Mouse (Mus musculus): ENCODE data around the gene Cbln3. TPM values are rescaled to one million over a fixed set of nuclear protein-coding genes. Genes with fewer than 3 reads are reported as not detected.

The Cbln3 gene
- total and polyA plus RNA-seq, 2 experiments from 2014 or later = 0.68 to 0.73 TPM

GRCm38 (mm10) chr14:55863773-55864172, 20.4 kb downstream of the Cbln3 start:
- Histone ChIP-seq H3K27ac (ENCODE audit: low read depth) (no peak overlapping the region), H3K4me2 (ENCODE audit: low read depth, low read length) (no peak overlapping the region), H3K4me3 (ENCODE audit: low read depth, low read length) (no peak overlapping the region), H3K9me3 (replicated peaks; ENCODE audit: control insufficient read depth, low read length) (no peaks in the 10 kb centered on the region), H3K27me3 (ENCODE audit: control insufficient read depth, insufficient read depth, low read length) (no peaks in the 10 kb centered on the region), H3K4me1 (ENCODE audit: control insufficient read depth, insufficient read depth) (peaks cover 9% of the 10 kb centered on the region; the same call in 1 of the 2 replicates), H3K36me3 (replicated peaks; ENCODE audit: control insufficient read depth, insufficient read depth, low read length) (peaks cover 47% of the 10 kb centered on the region), H3K9ac (replicated peaks; ENCODE audit: low read depth, low read length) (no peak overlapping the region)
- ATAC-seq (ENCODE audit: insufficient read depth, low read depth) (peak; percentile 78), DNase-seq (ENCODE audit: low spot score) (peak; percentile 63)
- TF ChIP-seq EP300 (IDR thresholded peaks at IDR 0.05; ENCODE audit: low read depth) (0 out of 2 replicates have a peak, but pooled peaks have one; percentile 44), CTCF (IDR thresholded peaks at IDR 0.05; ENCODE audit: low read depth) (peak; percentile 89)
- 20% methylated on average over 7 of the region's 7 CpGs for WGBS

DNA sequence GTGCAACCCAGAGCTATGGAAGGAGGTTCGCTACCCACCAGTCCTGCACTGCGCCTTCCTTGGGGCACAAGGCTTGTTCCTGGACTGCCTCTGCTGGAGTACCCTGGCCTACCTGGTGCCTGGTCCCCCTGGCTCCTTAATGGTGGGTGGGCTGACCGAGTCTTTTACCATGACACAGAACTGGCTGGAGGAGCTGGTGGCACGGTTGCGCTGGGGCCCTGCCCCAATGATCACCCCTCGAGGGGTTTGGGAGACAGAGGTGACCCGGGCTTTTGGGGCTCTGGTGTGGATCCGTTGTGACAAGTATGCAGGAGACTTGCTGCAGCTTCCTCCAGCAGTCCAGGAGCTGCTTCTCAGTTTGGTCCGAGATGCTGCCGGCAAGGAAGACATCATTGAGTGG, 21.2 kb downstream of the Cbln3 start:
- no peak for ATAC-seq (ENCODE audit: insufficient read depth, low read depth)
- 93% methylated on average over 10 of the region's 10 CpGs for WGBS
- H3K36me3 ChIP-seq (replicated peaks; ENCODE audit: control insufficient read depth, insufficient read depth, low read length) = peaks cover 39% of the 10 kb centered on the region
- H3K9ac ChIP-seq (replicated peaks; ENCODE audit: low read depth, low read length) = no peak overlapping the region
- no peak for DNase-seq (ENCODE audit: low spot score)
- TF ChIP-seq EP300 (IDR thresholded peaks at IDR 0.05; ENCODE audit: low read depth) = no peak
- no peak for TF ChIP-seq CTCF (IDR thresholded peaks at IDR 0.05; ENCODE audit: low read depth)
- no peaks in the 10 kb centered on the region for H3K9me3 ChIP-seq (replicated peaks; ENCODE audit: control insufficient read depth, low read length)
- no peak overlapping the region for H3K4me2 ChIP-seq (ENCODE audit: low read depth, low read length)
- peaks cover 10% of the 10 kb centered on the region; the same call in 1 of the 2 replicates for H3K4me1 ChIP-seq (ENCODE audit: control insufficient read depth, insufficient read depth)
- no peak overlapping the region for H3K4me3 ChIP-seq (ENCODE audit: low read depth, low read length)
- H3K27ac ChIP-seq (ENCODE audit: low read depth) = no peak overlapping the region
- H3K27me3 ChIP-seq (ENCODE audit: control insufficient read depth, insufficient read depth, low read length) = no peaks in the 10 kb centered on the region

DNA sequence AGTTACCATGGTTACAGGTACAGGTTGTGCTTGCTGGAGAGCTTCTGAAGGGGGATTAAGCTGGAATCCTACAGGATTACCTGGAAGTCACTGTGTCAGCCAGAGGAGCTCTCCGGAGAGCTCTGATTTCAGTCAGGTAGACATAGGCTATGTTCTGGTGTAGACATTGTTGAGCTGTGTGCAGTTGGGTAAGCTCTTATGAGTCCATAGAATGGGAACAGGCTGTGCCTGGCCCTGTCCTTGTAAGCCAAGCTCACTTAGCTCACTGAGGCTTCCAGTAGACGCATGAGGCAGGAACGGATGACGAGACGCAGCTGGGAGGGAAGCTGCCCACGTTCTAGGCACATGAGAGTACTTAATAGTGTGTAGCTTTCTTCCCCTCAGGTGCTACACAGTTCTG, 22.0 kb downstream of the Cbln3 start:
- H3K9me3 ChIP-seq (replicated peaks; ENCODE audit: control insufficient read depth, low read length) = no peaks in the 10 kb centered on the region
- no peak overlapping the region for H3K4me2 ChIP-seq (ENCODE audit: low read depth, low read length)
- H3K36me3 ChIP-seq (replicated peaks; ENCODE audit: control insufficient read depth, insufficient read depth, low read length) = peaks cover 34% of the 10 kb centered on the region
- 67% methylated on average over 6 of the region's 6 CpGs for WGBS
- H3K9ac ChIP-seq (replicated peaks; ENCODE audit: low read depth, low read length) = peak overlapping the region; percentile 30; the same call in 1 of the 2 replicates
- TF ChIP-seq CTCF (IDR thresholded peaks at IDR 0.05; ENCODE audit: low read depth) (no peak), EP300 (IDR thresholded peaks at IDR 0.05; ENCODE audit: low read depth) (no peak)
- H3K4me1 ChIP-seq (ENCODE audit: control insufficient read depth, insufficient read depth) = peaks cover 18% of the 10 kb centered on the region
- no peak for ATAC-seq (ENCODE audit: insufficient read depth, low read depth)
- H3K4me3 ChIP-seq (ENCODE audit: low read depth, low read length) = no peak overlapping the region
- no peak overlapping the region for H3K27ac ChIP-seq (ENCODE audit: low read depth)
- no peak for DNase-seq (ENCODE audit: low spot score)
- no peaks in the 10 kb centered on the region for H3K27me3 ChIP-seq (ENCODE audit: control insufficient read depth, insufficient read depth, low read length)

DNA sequence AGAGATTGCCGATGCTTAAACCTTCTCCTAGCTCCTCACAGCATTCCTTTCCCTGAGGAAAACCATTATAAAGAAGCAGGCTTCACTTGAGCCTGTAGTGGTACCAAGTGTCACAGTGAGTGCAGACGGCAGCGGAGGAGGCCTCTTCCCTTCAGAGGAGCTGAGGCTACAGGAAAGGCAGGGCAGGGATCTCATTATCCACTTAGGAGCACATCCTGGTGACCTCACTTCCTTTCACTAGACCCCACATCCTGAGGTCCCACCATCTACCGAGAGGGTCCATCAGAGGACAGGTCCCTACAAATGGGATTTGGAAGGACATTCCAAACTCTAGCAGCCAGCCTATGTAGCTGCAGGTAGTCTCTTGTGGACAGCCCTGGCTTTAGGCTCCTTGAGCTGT, 26.6 kb downstream of the Cbln3 start:
- peaks cover 42% of the 10 kb centered on the region for H3K4me1 ChIP-seq (ENCODE audit: control insufficient read depth, insufficient read depth)
- 28% methylated on average over 4 of the region's 4 CpGs for WGBS
- H3K4me3 ChIP-seq (ENCODE audit: low read depth, low read length) = 0 out of 2 replicates have a peak overlapping the region, but pooled peaks have one; percentile 8
- DNase-seq (ENCODE audit: low spot score) (no peak), ATAC-seq (ENCODE audit: insufficient read depth, low read depth) (no peak)
- TF ChIP-seq CTCF (IDR thresholded peaks at IDR 0.05; ENCODE audit: low read depth) (no peak), EP300 (IDR thresholded peaks at IDR 0.05; ENCODE audit: low read depth) (no peak)
- no peaks in the 10 kb centered on the region for H3K9me3 ChIP-seq (replicated peaks; ENCODE audit: control insufficient read depth, low read length)
- peak overlapping the region; percentile 55 for H3K27ac ChIP-seq (ENCODE audit: low read depth)
- no peaks in the 10 kb centered on the region; the same call in 1 of the 2 replicates for H3K36me3 ChIP-seq (replicated peaks; ENCODE audit: control insufficient read depth, insufficient read depth, low read length)
- H3K4me2 ChIP-seq (ENCODE audit: low read depth, low read length) = peak overlapping the region; percentile 34
- peak overlapping the region; percentile 25; the same call in 1 of the 2 replicates for H3K9ac ChIP-seq (replicated peaks; ENCODE audit: low read depth, low read length)
- H3K27me3 ChIP-seq (ENCODE audit: control insufficient read depth, insufficient read depth, low read length) = no peaks in the 10 kb centered on the region

DNA sequence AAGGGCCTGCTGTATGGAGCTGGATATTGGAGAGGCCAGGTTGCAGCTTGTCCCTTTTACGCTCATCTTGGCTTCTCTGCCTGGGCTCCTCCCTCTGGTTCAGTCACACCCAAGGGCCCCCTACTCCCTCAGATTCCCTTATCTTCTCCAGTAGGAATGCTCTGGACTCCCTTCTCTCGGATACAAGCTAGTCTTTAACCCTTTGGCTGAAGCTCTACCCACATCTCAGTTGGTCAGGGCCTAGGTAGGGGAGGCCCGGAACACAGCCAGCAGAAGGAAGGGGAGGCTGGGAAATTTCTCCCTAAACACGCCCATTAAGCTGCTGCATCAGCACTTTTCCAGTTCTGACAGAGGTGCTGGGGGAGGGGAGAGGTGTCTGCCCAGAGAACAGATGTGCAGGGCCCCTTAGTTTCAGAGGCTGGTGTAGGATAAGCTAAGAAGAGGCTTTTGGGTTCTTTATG, 29.1 kb downstream of the Cbln3 start:
- H3K4me2 ChIP-seq (ENCODE audit: low read depth, low read length) = peak overlapping the region; percentile 80
- no peak for TF ChIP-seq CTCF (IDR thresholded peaks at IDR 0.05; ENCODE audit: low read depth)
- no peak for TF ChIP-seq EP300 (IDR thresholded peaks at IDR 0.05; ENCODE audit: low read depth)
- peaks cover 33% of the 10 kb centered on the region for H3K4me1 ChIP-seq (ENCODE audit: control insufficient read depth, insufficient read depth)

More for the DNA sequence above, 29.1 kb downstream of the Cbln3 start:
- no peaks in the 10 kb centered on the region for H3K9me3 ChIP-seq (replicated peaks; ENCODE audit: control insufficient read depth, low read length)
- H3K4me3 ChIP-seq (ENCODE audit: low read depth, low read length) = peak overlapping the region; percentile 79
- peak overlapping the region; percentile 74 for H3K9ac ChIP-seq (replicated peaks; ENCODE audit: low read depth, low read length)
- H3K27ac ChIP-seq (ENCODE audit: low read depth) = peak overlapping the region; percentile 88
- 4% methylated on average over 4 of the region's 4 CpGs for WGBS
- peak; percentile 60 for DNase-seq (ENCODE audit: low spot score)
- peak; percentile 16; the same call in 1 of the 2 replicates for ATAC-seq (ENCODE audit: insufficient read depth, low read depth)
- no peaks in the 10 kb centered on the region for H3K27me3 ChIP-seq (ENCODE audit: control insufficient read depth, insufficient read depth, low read length)
- H3K36me3 ChIP-seq (replicated peaks; ENCODE audit: control insufficient read depth, insufficient read depth, low read length) = no peaks in the 10 kb centered on the region; the same call in 1 of the 2 replicates
